Comparison of ENCODE assay signal across 10 mouse cellular contexts in the genomic region with DNA sequence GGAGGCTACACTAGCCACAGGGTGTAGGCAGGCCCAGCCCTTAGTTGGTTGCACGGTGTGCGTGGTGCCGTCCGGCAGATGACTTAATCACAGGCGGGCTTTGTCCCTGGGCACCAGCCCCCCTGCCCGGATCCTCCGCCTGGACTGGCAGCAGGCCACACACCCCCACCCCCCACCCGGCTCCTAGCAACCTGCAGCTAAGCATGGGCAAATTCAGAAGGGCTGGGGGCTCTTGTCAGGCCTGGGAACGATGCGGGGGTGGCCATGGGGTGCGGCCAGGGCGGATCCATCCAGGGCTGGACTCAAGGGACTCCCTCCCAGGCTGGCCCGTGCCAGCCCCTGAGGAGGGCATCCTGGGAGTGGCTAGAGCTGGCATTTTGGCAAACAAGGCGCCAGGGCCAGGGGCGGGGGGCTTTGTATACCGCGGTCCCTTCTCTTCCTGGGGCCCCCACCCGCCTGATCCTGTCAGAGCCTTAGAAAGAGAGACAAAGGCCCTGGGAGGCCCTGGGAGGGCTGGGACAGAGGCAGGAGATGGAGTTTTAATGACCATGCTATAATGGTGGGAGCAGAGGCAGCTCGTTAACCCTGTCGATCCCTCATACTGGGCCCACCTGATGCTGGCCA. TPM values are rescaled to one million over a fixed set of nuclear protein-coding genes. Genes with fewer than 3 reads are reported as not detected.
DNase-seq lines count a peak whose midpoint lies in the region; ATAC-seq and TF ChIP-seq lines count a peak whose summit lies in the region.
"Had no signal": no experiment of that assay in that cellular context is flagged by ENCODE, and none has a peak within 500 bp of the region (broad histone marks: within the 10 kb centered on the region; RNA-seq: fewer than 3 reads in every experiment).

No protein-coding gene starts in this region.

- no peak overlapping the region for H3K4me3 ChIP-seq in left cerebral cortex, adult 2 months
- no peak overlapping the region for H3K4me3 ChIP-seq in heart, adult 2 months
- no peak overlapping the region for H3K4me3 ChIP-seq in limb, embryonic 13.5 days
- no peak overlapping the region for H3K4me3 ChIP-seq in neural tube, embryonic 14.5 days (ENCODE audit: low read depth, low read length)
- H3K4me3 ChIP-seq: erythroblast, embryonic 14.5 days; liver, embryonic 15.5 days had no signal

- H3K27ac ChIP-seq in left cerebral cortex, adult 2 months = peak overlapping the region; percentile 55; the same call in 1 of the 2 replicates
- peak overlapping the region; percentile 90 for H3K27ac ChIP-seq in heart, adult 2 months
- H3K27ac ChIP-seq in limb, embryonic 13.5 days = peak overlapping the region; percentile 48; the same call in 1 of the 2 replicates
- peak overlapping the region; percentile 48 for H3K27ac ChIP-seq in neural tube, embryonic 14.5 days (ENCODE audit: low read depth, low read length)
- H3K27ac ChIP-seq: liver, embryonic 15.5 days had no signal

- H3K79me2 ChIP-seq in heart, adult 2 months (replicated peaks; ENCODE audit: control insufficient read depth, insufficient read depth, low read length) = no peaks in the 10 kb centered on the region

- TF ChIP-seq EP300 in heart, adult 2 months (IDR thresholded peaks at IDR 0.05; ENCODE audit: insufficient read depth, low read depth, low read length) = no peak

- H3K4me2 ChIP-seq in limb, embryonic 13.5 days (replicated peaks) = peak overlapping the region; percentile 16; the same call in 1 of the 2 replicates
- H3K4me2 ChIP-seq in neural tube, embryonic 14.5 days (ENCODE audit: low read depth, low read length) = no peak overlapping the region; the same call in 1 of the 2 replicates
- H3K4me2 ChIP-seq: liver, embryonic 15.5 days had no signal

- WGBS in heart, adult 2 months = 44% methylated on average over 20 of the region's 20 CpGs
- WGBS in limb, embryonic 13.5 days = 38% methylated on average over 19 of the region's 20 CpGs
- WGBS in neural tube, embryonic 14.5 days = 10% methylated on average over 19 of the region's 20 CpGs

- no peak for ATAC-seq in limb, embryonic 13.5 days (ENCODE audit: low FRiP score, low read depth)
- ATAC-seq in neural tube, embryonic 14.5 days (ENCODE audit: low read depth) = peak; percentile 88
- no peak for ATAC-seq in CD4-positive, CD25-positive, alpha-beta regulatory T cell, adult 4 months

- H3K36me3 ChIP-seq in heart, adult 2 months (ENCODE audit: control insufficient read depth, insufficient read depth, low read length) = no peaks in the 10 kb centered on the region
- H3K36me3 ChIP-seq in limb, embryonic 13.5 days = no peaks in the 10 kb centered on the region
- no peaks in the 10 kb centered on the region for H3K36me3 ChIP-seq in neural tube, embryonic 14.5 days (ENCODE audit: control insufficient read depth, insufficient read depth, low read length)
- H3K36me3 ChIP-seq: liver, embryonic 15.5 days had no signal

- no peak for TF ChIP-seq CTCF in left cerebral cortex, adult 2 months (IDR thresholded peaks at IDR 0.05)
- TF ChIP-seq CTCF in heart, adult 2 months (IDR thresholded peaks at IDR 0.05) = no peak

- peak overlapping the region; percentile 28 for H3K9ac ChIP-seq in heart, adult 2 months (ENCODE audit: low read depth, low read length)
- peak overlapping the region; percentile 50 for H3K9ac ChIP-seq in limb, embryonic 13.5 days
- H3K9ac ChIP-seq in neural tube, embryonic 14.5 days (replicated peaks; ENCODE audit: low read depth, low read length) = no peak overlapping the region
- H3K9ac ChIP-seq: liver, embryonic 15.5 days had no signal

- intact Hi-C loops in left cerebral cortex, adult 2 months (cut with DNase I) = loop anchor here (5.0 kb wide), 1 partner anchor 33 kb away; the partner anchor contains the start of gene Fgfr3
- intact Hi-C loops in left cerebral cortex, postnatal 36 days (cut with DNase I) = loop anchor here (5.0 kb wide), 1 partner anchor 33 kb away; the partner anchor contains the start of gene Fgfr3
- intact Hi-C loops in heart, adult 2 months (cut with DNase I) = no loop called here

- no peaks in the 10 kb centered on the region for H3K9me3 ChIP-seq in limb, embryonic 13.5 days
- no peaks in the 10 kb centered on the region for H3K9me3 ChIP-seq in neural tube, embryonic 14.5 days (ENCODE audit: control insufficient read depth, low read length)
- H3K9me3 ChIP-seq: liver, embryonic 15.5 days had no signal

- peak in 1 of 2 experiments; percentile 34 for DNase-seq in left cerebral cortex, adult 2 months (ENCODE audit: extremely low spot score in 1 of 2, low spot score in 2 of 2)
- DNase-seq in left cerebral cortex, postnatal 36 days (ENCODE audit: low spot score in 2 of 2) = no peak
- peak; percentile 53 to 59 for DNase-seq in heart, adult 2 months
- DNase-seq in testis, postnatal 10 days (ENCODE audit: low spot score) = no peak
- no peak for DNase-seq in spleen, postnatal 10 days (ENCODE audit: low spot score in 2 of 2)

- no peaks in the 10 kb centered on the region for H3K27me3 ChIP-seq in heart, adult 2 months (ENCODE audit: control insufficient read depth, insufficient read depth, low read length)
- H3K27me3 ChIP-seq in limb, embryonic 13.5 days = no peaks in the 10 kb centered on the region
- peaks cover 2% of the 10 kb centered on the region; the same call in 1 of the 2 replicates for H3K27me3 ChIP-seq in neural tube, embryonic 14.5 days (ENCODE audit: control insufficient read depth, insufficient read depth, low read length)

- H3K4me1 ChIP-seq in heart, adult 2 months (ENCODE audit: control insufficient read depth, insufficient read depth, low read length) = peaks cover 16% of the 10 kb centered on the region
- H3K4me1 ChIP-seq in limb, embryonic 13.5 days = peaks cover 49% of the 10 kb centered on the region
- peaks cover 25% of the 10 kb centered on the region for H3K4me1 ChIP-seq in neural tube, embryonic 14.5 days (ENCODE audit: control insufficient read depth, insufficient read depth, low read length)

- no peak for TF ChIP-seq POLR2A in heart, adult 2 months (IDR thresholded peaks at IDR 0.05; ENCODE audit: insufficient read depth, low read depth, low read length)

RNA-seq across cellular contexts. Expression of gene Tmem129, which starts 31.1 kb away (rescaled TPM):
- 10 to 100 TPM; 24.8 to 26.7 TPM for total RNA-seq in left cerebral cortex, adult 2 months (2021)
- 10 to 100 TPM; 24.4 to 27.5 TPM for total RNA-seq in left cerebral cortex, postnatal 36 days (2021)
- total RNA-seq in heart, adult 2 months (2021) = 10 to 100 TPM; 19.3 to 21.8 TPM
- 40.1 and 49.0 TPM in 2 replicates for polyA plus RNA-seq in heart, adult 2 months (2012; rRNA removed)
- 45.2 and 46.0 TPM in 2 replicates for polyA plus RNA-seq in limb, embryonic 13.5 days (2015; fragmentation: Nextera tagmentation; extraction: Ambion mirVana)
- 27.4 and 27.6 TPM in 2 replicates for polyA plus RNA-seq in neural tube, embryonic 14.5 days (2014; fragmentation: Nextera tagmentation; extraction: Ambion mirVana)
- 10 to 100 TPM; 33.7 to 42.9 TPM for polyA plus RNA-seq in CD4-positive, CD25-positive, alpha-beta regulatory T cell, adult 4 months (2017; shearing (Covaris generic))

RNA-seq across cellular contexts. Expression of gene Tacc3, which starts 31.4 kb away (rescaled TPM):
- 1 to 10 TPM; 5.3 to 7.2 TPM for total RNA-seq in left cerebral cortex, adult 2 months (2021)
- 1 to 10 TPM; 6.0 to 6.1 TPM for total RNA-seq in left cerebral cortex, postnatal 36 days (2021)
- total RNA-seq in heart, adult 2 months (2021) = 1 to 10 TPM; 1.4 to 3.1 TPM
- polyA plus RNA-seq in heart, adult 2 months (2012; rRNA removed) = 1.8 and 2.6 TPM in 2 replicates
- polyA plus RNA-seq in limb, embryonic 13.5 days (2015; fragmentation: Nextera tagmentation; extraction: Ambion mirVana) = 196 and 197 TPM in 2 replicates
- polyA plus RNA-seq in neural tube, embryonic 14.5 days (2014; fragmentation: Nextera tagmentation; extraction: Ambion mirVana) = 18.7 and 26.3 TPM in 2 replicates
- polyA plus RNA-seq in CD4-positive, CD25-positive, alpha-beta regulatory T cell, adult 4 months (2017; shearing (Covaris generic)) = 10 to 100 TPM; 18.2 to 32.2 TPM

RNA-seq across cellular contexts. Expression of gene Fgfr3, which starts 32.1 kb away (rescaled TPM):
- 100 to 1,000 TPM; 112 to 140 TPM for total RNA-seq in left cerebral cortex, adult 2 months (2021)
- 100 to 1,000 TPM; 120 to 133 TPM for total RNA-seq in left cerebral cortex, postnatal 36 days (2021)
- total RNA-seq in heart, adult 2 months (2021) = 10 to 100 TPM in 1 of 2 experiments, 1 to 10 TPM in 1; 8.6 to 10.1 TPM
- polyA plus RNA-seq in heart, adult 2 months (2012; rRNA removed) = 15.1 and 15.4 TPM in 2 replicates
- 39.1 and 40.7 TPM in 2 replicates for polyA plus RNA-seq in limb, embryonic 13.5 days (2015; fragmentation: Nextera tagmentation; extraction: Ambion mirVana)
- 39.5 and 42.7 TPM in 2 replicates for polyA plus RNA-seq in neural tube, embryonic 14.5 days (2014; fragmentation: Nextera tagmentation; extraction: Ambion mirVana)
- not detected for polyA plus RNA-seq in CD4-positive, CD25-positive, alpha-beta regulatory T cell, adult 4 months (2017; shearing (Covaris generic))
- polyA plus RNA-seq: erythroblast, embryonic 14.5 days had no signal

RNA-seq across cellular contexts. Expression of gene Slbp, which starts 37.0 kb away (rescaled TPM):
- 10 to 100 TPM; 24.4 to 25.7 TPM for total RNA-seq in left cerebral cortex, adult 2 months (2021)
- 10 to 100 TPM; 22.5 to 26.4 TPM for total RNA-seq in left cerebral cortex, postnatal 36 days (2021)
- total RNA-seq in heart, adult 2 months (2021) = 10 to 100 TPM; 10.6 to 12.7 TPM
- polyA plus RNA-seq in heart, adult 2 months (2012; rRNA removed) = 7.7 and 13.8 TPM in 2 replicates
- polyA plus RNA-seq in limb, embryonic 13.5 days (2015; fragmentation: Nextera tagmentation; extraction: Ambion mirVana) = 252 and 254 TPM in 2 replicates
- 116 and 118 TPM in 2 replicates for polyA plus RNA-seq in neural tube, embryonic 14.5 days (2014; fragmentation: Nextera tagmentation; extraction: Ambion mirVana)
- polyA plus RNA-seq in CD4-positive, CD25-positive, alpha-beta regulatory T cell, adult 4 months (2017; shearing (Covaris generic)) = 100 to 1,000 TPM; 123 to 141 TPM

RNA-seq across cellular contexts. Expression of gene Gm9903, which starts 59.6 kb away (rescaled TPM):
- total RNA-seq in left cerebral cortex, adult 2 months (2021) = under 1 TPM; 0.70 to 0.77 TPM
- 1 to 10 TPM in 1 of 2 experiments, under 1 TPM in 1; 0.64 to 1.7 TPM for total RNA-seq in left cerebral cortex, postnatal 36 days (2021)
- 1 to 10 TPM; 1.0 to 1.1 TPM for total RNA-seq in heart, adult 2 months (2021)
- polyA plus RNA-seq in heart, adult 2 months (2012; rRNA removed) = 2.1 and 2.5 TPM in 2 replicates
- polyA plus RNA-seq in limb, embryonic 13.5 days (2015; fragmentation: Nextera tagmentation; extraction: Ambion mirVana) = 0.56 and 0.66 TPM in 2 replicates
- polyA plus RNA-seq in neural tube, embryonic 14.5 days (2014; fragmentation: Nextera tagmentation; extraction: Ambion mirVana) = 0.60 and 0.89 TPM in 2 replicates
- polyA plus RNA-seq in CD4-positive, CD25-positive, alpha-beta regulatory T cell, adult 4 months (2017; shearing (Covaris generic)) = 1 to 10 TPM in 1 of 2 experiments, not detected in 1; 1.6 TPM
- polyA plus RNA-seq: erythroblast, embryonic 14.5 days had no signal

Comparison
In these comparisons a context has a peak if more than half of its experiments do, and no peak if none do; other contexts are left out.
1. DNase-seq: peak in heart, adult 2 months (2 of 2); none in left cerebral cortex, postnatal 36 days (0 of 2), testis, postnatal 10 days (single experiment) and spleen, postnatal 10 days (0 of 2).
2. RNA of gene Fgfr3, which starts 32.1 kb away (polyA plus RNA-seq): 39.1 to 40.7 TPM in limb, embryonic 13.5 days, 39.5 to 42.7 TPM in neural tube, embryonic 14.5 days and 15.1 to 15.4 TPM in heart, adult 2 months; not detected in CD4-positive, CD25-positive, alpha-beta regulatory T cell, adult 4 months; every median in the first group is over 10 times any median in the second.
3. Peak in every context shown above with its lines, with median percentiles within 50 percentile points of each other: H3K27ac ChIP-seq.